Mouse (Mus musculus) adipocyte (in vitro differentiated cells): ENCODE data around the gene Map3k9.

Experiments used
- DNase-seq: peaks from one replicate; pipeline ENCODE4 v3.0.0-alpha.2; 2016; ENCODE audit warnings: low spot score

Map3k9 gene

DNA sequence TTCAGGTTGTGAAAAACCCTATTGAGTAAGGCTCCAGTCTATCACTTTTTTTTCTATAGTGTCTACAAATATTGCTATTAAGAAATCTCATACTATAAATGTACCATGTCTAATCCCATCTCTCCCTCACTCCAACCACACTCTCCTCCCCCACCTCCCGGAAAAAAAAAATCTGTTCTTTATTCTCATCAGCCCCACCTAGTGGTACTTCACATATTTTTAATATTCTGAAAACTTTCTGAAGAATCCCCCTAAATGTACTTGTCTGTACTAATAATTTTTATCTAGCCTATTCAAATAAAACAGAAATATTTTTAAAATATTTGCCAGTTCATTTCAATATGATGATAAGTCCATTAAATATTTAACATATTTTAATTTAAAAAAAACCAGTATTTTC, 78.1 kb downstream of the Map3k9 start:
- peak; percentile 13 for DNase-seq

- DNase-seq = no peak
Measured at GRCm38 (mm10) chr12:81698011-81698410, 83.0 kb downstream of the Map3k9 start.

DNA sequence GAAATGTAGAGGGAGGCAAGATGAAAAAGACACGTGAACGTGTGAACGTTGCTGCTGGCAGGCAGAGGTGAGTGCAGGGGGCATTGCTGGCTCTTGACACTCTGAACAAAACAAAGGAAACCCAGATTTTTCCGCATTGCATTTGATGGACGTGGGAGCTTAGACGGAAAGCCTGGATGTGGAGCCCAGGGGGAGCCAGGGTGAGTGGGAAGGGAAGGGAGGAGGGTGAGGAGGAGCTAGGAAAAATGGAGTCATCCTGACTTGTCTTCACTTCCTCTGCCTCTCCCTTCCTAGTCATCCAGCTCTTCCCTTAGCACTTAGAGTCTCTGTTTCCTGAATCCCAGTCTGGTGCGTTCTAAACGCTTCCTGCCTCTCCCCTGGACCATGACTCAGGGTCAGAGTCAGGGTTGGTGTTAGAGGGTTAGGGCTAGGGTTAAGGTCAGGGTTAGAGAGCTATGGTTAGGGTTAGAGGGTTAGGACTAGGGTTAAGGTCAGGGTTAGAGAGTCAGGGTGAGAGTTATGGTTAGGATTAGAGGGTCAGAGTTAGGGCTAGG, 89.7 kb downstream of the Map3k9 start:
- DNase-seq = no peak

- DNase-seq = no peak
Measured at GRCm38 (mm10) chr12:81690751-81691150, 90.2 kb downstream of the Map3k9 start.

GRCm38 (mm10) chr12:81690111-81690510, 90.9 kb downstream of the Map3k9 start:
- DNase-seq = no peak

GRCm38 (mm10) chr12:81689505-81690056, 91.4 kb downstream of the Map3k9 start:
- DNase-seq = no peak

GRCm38 (mm10) chr12:81688537-81688936, 92.4 kb downstream of the Map3k9 start:
- DNase-seq = no peak

DNA sequence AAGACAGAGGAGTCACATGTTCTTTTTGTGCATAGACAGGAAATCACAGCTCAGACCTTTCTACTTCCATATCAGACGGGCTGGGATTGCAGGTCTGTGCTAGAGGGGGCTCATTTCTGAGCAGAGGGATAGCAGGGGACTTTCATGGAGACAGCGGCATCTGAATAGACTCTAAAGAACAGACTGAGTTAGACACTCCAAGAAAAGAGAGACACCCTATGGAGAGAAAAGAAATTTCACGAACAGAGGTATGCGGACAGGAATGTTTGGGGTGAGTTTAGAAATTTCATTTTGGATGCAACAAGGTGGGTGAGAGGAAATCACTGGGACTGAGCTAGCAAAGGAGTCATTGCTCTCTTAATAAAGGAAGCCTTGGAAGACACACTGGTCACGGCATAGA, 93.1 kb downstream of the Map3k9 start:
- no peak for DNase-seq

DNA sequence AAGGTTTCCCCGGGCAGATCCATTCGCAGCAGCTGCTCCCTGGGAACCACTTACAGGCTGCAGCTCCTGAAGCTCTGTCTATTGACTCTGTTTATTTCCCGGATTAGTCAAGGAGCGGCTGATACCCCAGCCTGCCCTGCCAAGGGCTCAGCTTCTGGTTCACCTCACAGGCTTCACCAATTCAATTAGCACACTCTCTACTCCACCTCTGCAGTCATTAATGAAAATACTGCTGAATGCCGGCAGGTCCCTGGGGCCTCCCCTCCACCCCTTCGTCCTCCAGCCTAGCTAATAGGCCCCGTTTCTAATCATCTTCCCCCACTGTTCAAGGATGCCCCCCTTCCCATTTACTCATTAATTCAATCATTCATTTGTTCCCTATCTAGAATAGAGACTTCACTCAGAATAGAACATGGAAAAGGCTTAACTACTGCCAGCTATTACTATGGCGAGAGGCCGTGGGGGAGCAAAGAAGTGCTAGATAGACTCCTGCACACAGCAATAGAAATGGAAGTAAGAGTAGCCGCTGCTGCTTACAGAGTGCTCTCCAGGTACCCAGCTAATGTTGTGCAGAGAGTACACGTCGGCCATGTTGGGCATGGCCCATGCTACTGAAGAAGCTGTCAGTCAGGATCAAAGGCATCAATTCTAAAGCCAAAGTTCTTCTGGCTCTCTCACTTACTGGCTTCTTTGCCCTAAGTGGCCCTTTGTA, 94.4 kb downstream of the Map3k9 start:
- DNase-seq = no peak

- no peak for DNase-seq
Measured at GRCm38 (mm10) chr12:81685981-81686380, 95.0 kb downstream of the Map3k9 start.

DNA sequence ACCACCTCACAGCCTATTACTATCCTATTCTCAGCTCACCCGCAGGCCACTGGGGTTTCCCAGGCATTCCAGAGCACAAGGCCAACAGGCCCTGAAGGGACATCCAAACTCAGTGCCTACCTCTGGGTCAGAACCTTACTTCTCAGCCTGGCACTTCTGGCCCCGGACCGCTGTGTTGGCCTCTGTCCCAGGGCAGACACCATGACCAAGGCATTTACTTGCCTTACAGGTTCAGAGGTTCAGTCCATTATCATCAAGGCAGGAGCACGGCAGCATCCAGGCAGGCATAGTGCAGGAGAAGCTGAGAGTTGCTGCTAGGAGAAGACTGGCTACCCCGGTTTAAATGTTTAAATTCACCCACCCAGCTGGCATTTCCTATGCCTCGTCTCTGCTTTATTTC, 96.9 kb downstream of the Map3k9 start:
- no peak for DNase-seq

DNA sequence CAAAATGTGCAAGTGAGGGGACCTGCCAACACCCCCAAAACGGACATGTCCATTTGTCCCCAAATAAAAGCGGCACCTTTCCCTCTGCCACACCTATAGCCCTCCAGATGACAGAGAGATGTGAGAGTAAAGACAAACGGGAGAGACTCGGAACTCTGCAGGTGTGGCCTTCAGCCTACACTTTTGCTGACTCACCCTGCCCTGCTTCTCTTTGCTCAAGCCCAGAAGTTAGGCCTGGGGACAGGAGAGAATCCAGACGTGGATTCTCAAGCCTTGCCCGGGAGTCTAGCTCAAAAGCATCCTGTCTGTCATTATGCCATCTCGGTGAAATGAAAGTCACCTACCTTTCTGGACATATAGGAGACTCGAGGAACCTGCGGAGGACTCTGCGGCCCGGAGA, 97.6 kb downstream of the Map3k9 start:
- DNase-seq = no peak

DNA sequence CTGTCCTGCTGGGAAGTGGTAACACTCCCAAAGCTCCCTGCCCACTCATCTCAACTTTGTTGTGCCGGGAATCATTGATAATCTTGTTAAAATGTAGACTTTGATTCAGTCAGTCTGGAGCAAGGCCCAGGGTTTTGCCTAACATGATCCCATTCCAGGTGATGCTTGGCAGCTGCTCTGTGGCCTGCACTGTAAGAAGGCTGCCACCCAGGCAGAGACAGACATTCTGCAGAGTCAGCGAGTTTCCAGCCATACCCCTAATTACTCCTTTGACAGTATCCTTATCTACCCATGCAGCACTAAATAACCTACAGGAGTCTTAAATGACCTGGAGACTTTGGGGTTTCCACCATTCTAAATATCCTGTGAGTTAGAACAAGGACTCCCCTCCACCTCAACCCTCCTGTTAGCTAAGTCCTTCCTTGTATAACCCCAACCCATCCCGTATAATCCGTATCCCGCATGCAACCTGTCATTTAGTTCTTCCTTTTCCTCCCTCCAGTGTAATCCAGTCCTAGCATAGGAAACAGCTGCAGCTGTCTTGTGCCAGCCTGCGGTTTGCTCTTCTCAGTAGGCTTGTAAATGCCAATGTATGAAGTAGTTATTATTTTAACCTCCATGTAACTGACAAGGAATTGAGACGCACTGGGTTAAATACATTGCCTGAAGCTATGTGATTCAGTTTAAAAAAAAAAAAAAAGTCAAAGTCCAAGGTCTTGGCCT, 101.0 kb downstream of the Map3k9 start:
- DNase-seq = no peak

DNA sequence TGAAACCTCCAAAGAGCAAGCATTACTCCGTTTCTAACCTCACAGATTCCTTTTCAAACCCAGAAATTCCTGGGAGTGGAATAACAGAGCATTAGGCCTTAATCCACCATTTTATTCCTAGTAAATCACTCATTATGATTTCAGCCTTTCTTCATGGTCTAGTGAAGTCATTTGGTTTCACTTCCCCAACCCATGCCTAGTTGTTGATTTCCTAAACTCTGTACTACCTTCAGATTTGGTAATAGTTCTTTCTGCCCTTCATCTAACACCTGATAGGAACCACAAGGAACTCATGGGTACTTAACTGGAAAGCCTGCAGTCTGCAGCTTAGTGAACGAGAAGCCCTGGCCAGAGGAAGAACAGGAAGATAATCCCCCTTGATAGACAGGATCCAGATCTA, 105.4 kb downstream of the Map3k9 start:
- DNase-seq = no peak
